Mouse (Mus musculus) E14TG2a.4 (cell line): ENCODE data around the gene Ttc39b.

Experiments
- CTCF ChIP-seq: conservative IDR thresholded peaks from 2 replicates; pipeline ENCODE4 v1.5.1; 2014; ENCODE audit warnings: low read length
- NANOG ChIP-seq: IDR thresholded peaks from 2 replicates; pipeline ENCODE4 v1.6.1; 2014; ENCODE audit warnings: borderline replicate concordance, low read length, mixed read lengths
- POU5F1 ChIP-seq: IDR thresholded peaks from 2 replicates; pipeline ENCODE4 v1.6.1; 2014; ENCODE audit warnings: low read length, borderline replicate concordance

- no peak for TF ChIP-seq CTCF
- TF ChIP-seq NANOG: no peak
- TF ChIP-seq POU5F1: no peak
Observed at GRCm38 (mm10) chr4:83283973-83284767, 39.9 kb downstream of the Ttc39b start.
